Mouse (Mus musculus) retina, postnatal 1 day (tissue): ENCODE results near the gene Thada.
"Not testable (repeated sequence)": the region's sequence is repeated elsewhere in the genome, so short reads cannot be mapped to it uniquely, and the experiment has no call there.

Source experiments
- DNase-seq: peaks from one replicate; pipeline ENCODE4 v3.0.0-alpha.2; 2012

The Thada gene

DNA sequence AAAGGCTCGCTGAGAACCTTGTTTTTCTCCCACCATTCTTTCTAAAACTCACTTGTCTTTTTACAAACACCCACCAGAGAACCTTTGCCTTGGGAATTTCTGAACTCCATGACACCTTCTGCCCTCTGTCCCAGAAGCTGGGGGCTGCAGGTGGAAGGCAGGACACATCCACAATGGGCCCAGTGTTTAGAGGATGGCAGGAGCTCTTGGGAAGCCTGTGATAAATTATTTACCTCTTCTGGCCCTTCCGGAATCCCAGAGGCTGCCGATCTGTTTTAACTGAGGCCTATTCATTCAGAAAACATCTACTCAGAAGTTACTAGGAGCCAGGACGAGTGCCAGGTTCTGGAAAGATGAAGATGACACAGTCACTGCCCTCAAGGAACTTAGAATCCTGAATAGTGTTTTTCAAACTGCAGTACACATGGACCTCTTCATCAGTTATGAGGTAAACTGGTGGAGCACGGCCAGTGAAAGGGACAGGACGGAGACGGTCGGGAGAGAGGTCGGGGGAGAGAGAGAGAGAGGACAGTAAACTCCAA lies 209.7 kb downstream of the Thada start:
- DNase-seq, result no peak

DNA sequence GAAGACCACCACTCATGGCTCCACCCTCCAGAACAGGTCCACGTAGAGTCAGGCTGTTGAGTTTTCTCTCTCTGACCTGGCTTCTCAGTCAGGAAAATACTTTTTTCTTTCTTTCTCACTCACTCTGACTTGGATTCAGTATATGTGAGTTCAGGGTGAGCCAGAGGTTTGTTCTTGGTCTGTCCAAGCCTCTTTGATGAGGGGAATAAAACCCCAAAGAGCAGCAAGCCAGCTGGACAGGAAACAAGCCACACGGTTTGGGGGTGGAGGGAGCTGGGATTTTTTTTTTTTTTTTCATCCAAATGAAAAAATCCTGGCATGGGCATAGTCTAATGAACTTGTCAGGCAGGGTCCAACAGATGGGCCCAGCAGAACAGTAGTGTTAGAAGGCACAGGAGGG lies 210.2 kb downstream of the Thada start:
- DNase-seq, result no peak

DNA sequence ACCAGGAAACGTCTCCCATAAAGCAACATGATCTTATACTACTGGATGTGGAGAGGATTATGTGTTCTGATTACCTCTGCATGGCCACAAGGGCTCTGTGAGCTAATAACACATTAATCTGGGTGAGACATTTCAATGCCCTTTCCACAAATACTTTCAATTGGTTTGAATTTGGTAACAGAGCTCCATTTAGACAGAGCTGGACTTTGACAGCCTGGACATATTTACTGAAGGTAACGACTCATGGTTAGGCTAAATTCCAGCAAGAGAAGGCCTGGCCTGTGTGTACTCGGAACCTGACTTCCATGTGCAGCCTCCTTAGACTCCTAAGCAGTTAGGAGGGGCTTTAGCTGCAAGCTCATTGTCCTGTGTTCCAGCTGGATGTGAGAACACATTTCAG lies 214.6 kb downstream of the Thada start:
- no peak for DNase-seq

DNA sequence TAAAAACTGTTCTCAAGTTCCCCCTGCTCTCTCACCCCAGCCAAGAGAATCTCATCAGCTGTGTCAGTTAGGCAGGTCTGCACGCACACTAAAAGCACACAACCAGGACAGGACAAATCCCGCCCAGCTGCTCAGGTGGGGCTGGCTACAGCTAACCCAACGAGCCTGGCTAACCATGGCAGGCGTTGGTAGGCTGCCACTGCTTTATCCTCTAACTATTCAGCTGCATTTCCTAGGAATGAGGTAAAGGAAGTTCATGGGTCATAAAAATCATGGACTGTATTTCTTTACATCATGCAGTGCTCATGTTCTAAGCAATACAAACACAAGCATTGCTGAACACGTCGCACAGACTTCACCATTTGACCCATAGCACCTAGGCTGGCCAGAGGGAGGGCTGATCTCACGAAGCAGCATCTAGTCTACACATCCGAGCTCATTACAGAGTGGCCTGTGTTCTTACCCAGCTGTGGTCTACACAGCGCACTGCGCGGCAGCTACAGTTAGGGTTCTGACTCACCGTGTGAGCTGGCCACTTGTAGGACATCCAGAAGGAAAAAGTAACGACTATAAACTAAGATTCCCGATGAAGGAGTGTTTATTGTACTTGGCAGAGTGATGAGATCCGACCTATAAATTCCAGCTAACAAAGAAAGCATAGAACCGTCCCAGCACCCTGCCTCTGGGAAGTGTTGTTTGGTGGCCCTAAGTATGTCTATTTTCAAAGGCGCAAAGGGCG lies 221.7 kb downstream of the Thada start:
- no peak for DNase-seq

DNA sequence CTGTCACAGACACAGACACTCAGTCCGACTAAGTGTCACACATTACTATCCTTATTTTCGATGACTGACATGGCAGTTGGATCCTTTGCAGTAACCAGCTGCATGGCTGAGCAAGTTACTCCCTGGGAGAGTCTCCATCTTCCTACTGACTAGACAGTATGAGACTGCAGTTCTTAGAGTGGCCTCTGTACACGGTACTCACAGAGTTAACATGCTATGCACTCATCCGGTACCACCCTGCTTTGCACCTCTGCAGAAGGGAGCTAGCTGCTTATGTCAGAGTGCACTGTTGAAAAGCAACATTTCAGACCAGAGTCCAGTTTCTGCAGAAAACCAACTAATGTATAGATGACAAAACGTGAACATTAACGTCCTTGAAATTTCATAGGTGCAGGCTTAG lies 222.2 kb downstream of the Thada start:
- no peak for DNase-seq

DNA sequence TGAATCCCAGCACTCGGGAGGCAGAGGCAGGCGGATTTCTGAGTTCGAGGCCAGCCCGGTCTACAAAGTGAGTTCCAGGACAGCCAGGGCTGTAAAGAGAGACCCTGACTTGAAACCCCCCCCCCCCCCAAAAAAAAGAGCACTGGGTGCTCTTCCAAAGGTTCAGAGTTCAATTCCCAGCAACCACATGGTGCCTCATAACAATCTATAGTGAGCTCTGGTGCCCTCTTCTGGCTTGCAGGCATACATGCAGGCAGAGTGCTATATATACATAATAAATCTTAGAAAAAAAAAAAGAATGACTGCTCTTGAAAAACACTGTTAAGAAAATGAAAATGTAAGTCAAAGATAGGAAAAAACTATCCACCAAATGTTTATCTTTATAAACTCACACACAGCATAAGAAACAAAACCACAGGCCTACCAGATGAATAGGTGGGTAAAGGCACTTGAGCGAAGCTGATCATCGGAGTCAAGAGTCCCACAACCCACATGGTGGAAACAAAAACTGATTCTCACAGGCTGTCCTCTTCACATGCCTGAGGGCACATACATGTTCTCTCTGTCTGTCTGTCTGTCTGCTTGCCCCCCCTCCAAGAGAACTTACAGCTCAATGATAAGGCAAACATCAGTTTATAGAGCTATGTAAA lies 224.6 kb downstream of the Thada start:
- DNase-seq, result no peak

DNA sequence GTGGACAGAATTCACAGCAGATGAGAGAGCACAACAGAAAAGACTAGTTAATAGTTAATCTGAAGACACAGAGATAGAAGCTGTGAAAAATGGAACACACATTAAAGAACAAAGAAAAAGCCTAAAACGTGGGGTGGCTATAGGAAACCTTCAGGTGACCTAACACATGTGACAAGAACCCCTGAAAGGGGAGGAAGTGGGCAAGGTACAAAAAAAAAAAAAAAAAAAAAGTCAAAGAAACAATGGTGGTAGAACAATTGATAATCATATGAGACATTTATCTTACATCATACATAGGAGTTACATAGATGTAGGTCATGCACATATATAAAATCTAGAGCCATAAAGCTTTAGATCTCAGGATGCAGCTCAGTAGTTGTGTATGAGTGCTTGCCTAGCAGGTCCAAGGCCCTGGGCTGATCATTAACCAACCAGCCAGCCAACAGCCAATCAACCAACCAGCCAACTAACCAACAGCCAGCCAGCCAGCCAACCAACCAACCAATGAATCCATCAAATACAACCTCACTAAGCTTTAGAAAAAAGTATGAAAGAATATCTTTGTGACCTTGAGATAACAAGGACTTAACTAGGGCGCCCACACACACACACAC lies 226.2 kb downstream of the Thada start:
- no peak for DNase-seq

DNA sequence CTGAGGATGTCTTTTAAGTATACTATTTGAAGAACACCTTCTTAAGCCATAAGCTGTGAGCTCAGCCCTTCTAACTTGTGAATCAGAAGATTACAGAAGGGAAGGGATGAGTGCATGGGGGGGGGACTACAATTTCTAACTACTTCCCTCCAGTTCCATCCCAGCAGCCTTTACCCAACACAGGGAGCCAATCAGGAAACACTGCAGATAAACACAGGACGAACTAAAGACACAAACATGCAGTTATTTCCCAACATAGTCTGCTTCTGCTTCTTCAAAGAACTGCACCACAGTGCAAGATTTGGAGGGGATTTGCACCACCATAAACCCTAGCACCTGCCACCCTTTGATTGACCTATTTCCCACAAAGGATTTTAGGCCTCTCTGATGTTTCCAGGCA lies 227.8 kb downstream of the Thada start:
- DNase-seq, result peak; percentile 28

DNA sequence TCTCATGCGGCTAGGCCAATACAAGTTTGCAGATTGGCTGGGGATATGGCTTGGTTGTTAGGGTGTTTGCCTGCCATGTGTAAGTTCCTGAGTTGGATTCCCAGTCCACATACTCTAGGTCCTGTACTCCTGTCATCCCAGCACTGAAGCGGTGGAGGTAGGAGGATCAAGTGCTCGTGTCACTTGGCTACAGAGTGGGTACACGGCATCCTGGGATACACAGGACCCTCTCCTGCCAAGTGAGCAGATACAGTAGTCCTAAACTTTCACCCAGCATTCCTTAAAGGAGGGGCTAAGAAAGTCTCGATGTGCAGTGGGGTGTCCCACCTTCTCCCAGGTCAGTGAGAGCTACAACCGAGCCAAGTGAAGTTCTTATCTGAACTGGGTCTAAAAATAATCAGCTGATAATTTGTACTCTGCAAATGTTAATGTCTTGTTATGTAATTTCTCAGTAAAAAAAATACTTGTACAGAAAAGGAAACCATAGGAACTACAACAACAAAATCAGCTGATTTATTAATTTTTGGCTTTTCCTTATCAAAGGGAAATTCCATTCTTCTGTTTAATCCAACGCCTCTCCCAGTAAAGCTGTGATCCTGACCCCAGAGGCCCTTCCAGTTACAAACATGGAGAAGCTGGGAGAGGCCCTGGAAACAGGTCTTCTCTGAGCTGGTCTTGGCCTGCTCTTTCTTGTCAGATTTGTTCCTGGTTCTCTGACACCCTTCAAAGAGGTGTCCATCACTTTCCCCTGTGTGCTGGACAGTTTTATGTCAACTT lies 229.0 kb downstream of the Thada start:
- DNase-seq, result no peak

DNA sequence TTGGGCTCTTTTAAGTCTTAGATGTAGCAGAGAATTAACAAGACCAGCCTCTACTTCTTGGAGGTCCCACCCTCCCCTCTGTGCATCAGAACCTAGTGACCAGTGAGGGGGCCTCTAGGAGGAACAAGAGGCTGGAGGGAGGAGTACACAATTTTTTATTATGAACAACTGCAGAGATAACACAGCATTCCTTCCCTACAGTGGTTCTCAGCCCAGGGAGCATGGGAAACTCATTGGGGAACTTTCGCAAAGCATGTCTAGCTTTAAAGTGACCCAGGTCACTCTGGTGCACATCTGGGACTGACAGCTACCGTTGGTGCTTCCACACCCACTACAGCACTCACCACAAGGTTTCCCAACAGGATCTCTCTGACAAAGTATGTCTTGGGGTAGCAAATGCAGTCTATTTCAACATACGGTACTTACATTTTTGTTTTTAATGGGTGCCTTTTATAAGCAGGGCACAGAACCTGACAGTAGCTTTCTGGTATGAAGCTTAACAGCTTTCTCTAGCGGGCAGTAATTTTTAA lies 230.5 kb downstream of the Thada start:
- DNase-seq, result no peak

DNA sequence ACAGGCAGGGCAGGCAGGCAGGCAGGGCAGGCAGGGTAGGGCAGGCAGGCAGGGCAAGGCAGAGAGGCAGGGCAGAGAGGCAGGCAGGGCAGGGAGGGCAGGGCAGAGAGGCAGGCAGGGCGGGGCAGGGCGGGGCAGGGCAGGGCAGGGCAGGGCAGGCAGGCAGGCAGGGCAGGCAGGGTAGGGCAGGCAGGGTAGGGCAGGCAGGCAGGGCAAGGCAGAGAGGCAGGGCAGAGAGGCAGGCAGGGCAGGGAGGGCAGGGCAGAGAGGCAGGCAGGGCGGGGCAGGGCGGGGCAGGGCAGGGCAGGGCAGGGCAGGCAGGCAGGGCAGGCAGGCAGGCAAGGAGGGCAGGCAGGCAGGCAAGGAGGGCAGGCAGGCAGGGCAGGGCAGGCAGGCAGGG lies 231.2 kb downstream of the Thada start:
- DNase-seq, result not testable (repeated sequence)

DNA sequence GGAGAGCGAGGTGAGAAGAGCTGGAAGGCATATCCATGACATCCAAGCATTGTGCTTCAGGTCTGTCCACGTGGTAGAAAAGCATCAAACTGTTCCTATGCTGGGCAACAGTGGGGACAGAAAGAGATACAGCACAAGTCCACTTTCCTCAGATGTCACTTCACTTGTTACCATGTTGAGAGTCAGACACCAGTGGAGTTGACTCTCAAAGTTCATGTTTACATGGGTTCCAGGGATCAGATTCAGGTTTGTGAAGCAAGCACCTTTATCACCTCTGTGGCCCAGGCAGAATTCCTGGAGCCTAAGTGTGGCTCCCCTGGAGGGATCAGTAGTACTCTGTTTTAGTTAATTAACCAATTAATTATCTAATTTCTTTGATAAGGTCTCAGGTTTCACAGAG lies 232.2 kb downstream of the Thada start:
- no peak for DNase-seq

DNA sequence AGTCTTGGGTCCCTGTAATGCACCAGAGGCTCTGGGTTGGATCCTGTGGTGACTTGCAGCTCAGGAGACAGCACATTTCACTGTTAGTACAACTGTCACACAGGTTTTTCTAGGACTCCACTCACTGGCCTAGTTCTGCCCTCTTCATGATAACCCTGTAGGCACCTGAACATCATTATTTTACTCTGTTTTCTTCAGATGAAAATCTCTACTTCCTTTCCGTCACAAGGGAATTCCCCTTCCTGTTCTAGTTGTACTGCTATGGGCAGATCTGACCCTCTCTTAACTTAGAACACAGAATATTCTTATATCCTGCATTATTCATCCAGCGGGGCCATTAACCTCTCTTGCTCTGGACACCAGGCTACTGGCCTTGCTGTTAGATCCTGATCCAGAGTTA lies 234.6 kb downstream of the Thada start:
- no peak for DNase-seq

DNA sequence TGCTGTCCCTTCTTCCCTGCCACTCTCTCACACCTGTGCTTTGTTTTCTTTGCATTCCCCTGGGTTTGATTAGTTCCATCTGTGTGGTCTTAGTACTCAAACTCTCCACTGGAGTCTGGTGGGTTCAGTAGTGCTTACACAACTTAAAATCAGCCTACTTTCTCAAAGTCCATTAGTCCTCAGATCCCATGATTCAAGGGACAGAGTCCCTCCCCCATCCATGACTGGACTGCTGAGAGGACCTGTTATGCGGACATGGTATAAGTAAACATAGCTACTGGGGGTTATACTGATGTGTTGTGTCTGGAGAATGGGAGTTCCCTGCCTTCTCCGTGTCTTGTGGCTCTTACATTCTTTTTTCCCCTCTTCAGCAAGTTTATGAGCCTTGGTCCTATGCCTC lies 237.8 kb downstream of the Thada start:
- no peak for DNase-seq

DNA sequence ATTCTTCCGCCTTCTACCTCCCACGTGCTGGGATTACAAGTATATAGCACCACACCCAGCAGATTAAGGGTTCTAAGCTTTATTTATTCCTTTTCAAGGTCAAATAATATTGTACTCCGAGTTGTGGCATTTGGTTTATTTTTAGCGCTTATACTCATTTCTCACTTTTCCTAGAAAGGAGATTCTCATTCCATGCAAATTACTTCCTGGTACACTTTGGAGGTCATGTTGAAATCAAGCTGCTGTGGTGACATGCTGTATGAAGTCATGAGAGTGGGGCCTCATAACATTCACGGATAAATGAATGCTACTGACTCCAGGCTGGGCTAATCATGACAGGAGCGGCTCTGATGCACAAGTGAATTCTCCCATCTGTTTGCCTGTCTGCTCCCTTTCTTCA lies 239.3 kb downstream of the Thada start:
- DNase-seq, result no peak

DNA sequence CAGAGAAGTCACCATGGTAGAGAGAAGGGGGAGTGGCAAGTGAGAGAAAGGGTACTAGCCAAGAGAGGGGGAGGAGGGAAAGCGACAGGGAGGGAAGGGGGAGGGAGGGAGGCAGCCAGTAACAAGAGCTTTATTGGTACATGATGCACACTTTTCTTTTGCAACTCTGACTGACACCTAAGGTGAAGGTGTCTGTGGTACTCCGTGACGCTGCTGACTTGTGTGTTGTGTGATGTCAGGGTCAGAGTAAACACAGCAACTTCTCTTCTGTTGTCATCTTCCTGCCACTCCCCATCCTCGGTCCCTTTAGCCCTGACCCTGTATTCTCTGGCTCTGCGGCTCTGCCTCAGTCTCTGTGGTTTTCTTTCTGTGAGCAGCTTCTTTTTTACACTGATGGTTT lies 239.8 kb downstream of the Thada start:
- DNase-seq, result no peak

DNA sequence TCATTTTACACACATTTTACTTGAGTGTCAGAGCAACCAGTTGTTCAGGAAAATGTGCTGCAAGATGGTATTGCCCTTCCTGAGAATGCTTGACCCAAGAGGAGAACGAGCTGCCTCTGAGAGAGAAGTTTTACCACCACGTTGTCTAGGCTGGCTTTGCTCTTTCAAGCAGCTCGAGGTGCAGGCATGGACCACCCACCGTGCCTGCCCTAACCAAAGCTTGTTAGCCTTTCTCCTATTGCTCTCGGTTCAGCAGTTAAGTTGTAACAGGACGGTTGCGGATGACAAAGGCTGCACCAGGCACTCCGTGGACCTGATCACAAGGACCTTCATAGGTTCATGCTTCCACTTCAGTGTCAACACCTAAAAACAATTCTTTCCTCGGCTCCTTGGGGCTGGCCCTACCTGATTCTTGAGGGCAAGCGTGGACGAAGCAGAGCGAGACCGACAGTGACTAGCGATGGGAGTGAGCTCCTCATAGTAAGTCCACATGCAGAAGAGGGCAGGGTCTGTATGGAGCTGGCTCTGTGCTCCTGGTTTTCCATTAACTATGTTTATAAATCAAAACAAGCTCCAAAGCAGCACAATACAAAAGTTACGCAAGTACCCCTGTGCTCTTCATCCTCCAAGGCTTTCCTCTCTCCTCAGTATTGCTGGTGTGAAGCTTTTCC lies 241.7 kb downstream of the Thada start:
- DNase-seq, result peak; percentile 52

DNA sequence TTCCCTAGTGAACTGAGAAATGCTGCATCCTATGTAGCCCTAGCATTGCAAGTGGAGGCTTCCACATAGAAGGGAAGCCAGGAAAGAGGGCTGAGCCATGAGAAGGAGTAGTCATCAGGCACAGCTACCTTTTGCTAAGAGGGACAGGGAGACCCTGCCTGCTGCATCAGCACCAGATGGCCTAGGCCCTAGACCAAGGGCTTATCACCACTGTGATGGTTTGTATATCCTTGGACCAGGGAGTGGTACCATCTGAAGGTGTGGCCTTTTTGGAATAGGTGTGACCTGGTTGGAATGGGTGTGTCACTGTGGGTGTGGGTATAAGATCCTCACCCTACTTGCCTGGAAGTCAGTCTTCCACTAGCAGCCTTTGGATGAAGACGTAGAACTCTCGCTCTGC lies 247.2 kb downstream of the Thada start:
- not testable (repeated sequence) for DNase-seq

DNA sequence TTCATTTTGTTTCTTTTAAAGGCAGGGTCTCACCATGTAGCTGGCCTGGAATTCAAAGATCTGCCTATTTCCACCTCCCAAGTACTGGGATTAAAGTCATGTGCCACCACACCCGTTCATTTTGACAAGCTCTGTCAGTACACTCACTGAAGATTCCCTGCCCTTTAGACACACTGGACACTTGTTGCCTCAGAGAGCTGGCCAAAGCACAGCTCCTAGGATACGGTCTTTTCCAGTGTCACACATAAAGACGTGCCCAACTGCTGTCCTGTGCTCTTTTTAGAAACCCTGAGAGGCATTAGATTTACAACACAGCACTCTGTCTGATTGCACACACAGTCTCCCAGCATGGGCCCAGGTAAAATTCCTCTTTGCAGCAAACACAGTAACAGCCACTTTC lies 248.3 kb downstream of the Thada start:
- DNase-seq, result no peak

DNA sequence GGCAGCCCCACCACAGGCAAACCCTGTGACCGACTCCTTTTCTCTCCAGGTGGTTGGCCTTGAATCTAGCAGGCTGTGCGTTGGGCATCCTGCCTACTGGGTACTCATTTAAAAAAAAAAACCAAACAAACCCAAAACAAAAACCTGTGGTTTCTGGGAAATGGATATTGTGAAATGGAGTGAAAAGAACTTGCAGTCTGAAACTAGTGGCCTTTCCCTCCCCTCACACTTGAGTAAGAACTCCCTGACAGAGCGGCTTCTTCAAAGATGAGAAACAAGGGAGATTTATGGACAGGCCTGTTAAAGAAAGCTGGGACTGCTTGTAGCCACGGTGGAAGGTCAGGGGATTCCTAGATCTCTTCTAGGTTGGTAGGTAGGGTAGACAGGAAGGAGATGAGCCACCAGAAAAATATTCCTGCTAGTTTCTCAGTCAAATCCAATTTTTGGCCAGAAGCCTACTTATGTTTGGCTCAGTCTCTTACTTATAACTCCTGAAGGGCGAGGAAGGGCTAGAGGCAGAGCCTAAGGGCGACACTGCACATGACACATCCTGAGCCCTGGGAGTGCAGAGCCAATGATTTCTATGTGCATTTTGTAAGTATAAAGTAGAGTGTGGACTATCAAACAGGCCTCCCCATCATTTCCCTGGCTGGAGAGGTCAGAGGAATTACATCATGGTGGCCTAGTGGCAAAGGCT lies 250.6 kb downstream of the Thada start:
- DNase-seq, result no peak

DNA sequence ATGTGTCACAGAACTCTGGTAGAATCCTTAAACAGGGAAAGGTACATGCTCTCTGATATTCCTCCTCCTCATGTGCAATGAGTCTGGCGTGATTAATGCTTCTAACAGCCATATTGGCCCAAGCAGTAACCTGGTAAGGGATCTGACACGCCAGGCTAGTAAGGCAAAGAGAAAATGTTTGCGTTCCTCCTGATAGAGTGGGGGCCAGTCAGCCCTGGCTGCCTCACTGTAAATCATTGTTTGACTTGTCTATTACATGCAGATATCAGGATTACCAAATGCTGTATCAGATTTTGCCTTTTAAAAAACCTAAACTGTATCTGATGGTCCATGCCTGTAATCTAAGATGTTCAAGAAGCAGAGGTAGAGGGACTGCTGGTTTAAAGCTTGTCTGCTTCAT lies 252.5 kb downstream of the Thada start:
- DNase-seq, result no peak

DNA sequence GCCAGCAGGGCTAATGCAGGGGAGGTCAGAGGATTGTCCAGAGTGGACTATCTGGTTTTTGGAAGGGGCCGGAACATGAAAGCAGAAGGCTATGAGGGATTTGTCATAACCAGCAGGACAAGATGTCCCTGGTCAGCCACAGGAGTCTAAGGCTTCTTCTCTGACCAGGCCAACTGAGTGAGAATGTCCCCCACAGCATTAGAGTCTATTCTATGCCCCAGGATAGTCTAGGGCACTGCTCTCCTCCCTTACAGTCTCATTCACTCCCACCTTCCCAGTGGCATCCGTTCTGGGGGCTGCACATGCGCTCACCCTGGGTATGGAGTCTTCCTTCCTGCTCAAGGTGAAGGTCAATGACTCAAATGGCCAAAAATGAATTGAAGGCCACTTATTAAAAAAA lies 258.4 kb downstream of the Thada start:
- no peak for DNase-seq
